In genomic region chr2:49690421-49690826, GRCm38 (mm10) we compare ENCODE assay signal across 20 mouse cellular contexts.
DNase-seq lines count a peak whose midpoint lies in the region; ATAC-seq lines count a peak whose summit lies in the region.
"Had no signal": no experiment of that assay in that cellular context is flagged by ENCODE, and none has a peak within 500 bp of the region (broad histone marks: within the 10 kb centered on the region; RNA-seq: fewer than 3 reads in every experiment).

No protein-coding gene starts in this region.

- 0 out of 2 replicates have a peak, but pooled peaks cover 4% of the 10 kb centered on the region for H3K4me1 ChIP-seq in hindbrain, embryonic 16.5 days (ENCODE audit: control insufficient read depth, insufficient read depth, low read depth, low read length)
- peaks cover 21% of the 10 kb centered on the region for H3K4me1 ChIP-seq in hindbrain, embryonic 10.5 days (replicated peaks)
- H3K4me1 ChIP-seq in forebrain, embryonic 15.5 days = peaks cover 44% of the 10 kb centered on the region
- H3K4me1 ChIP-seq in limb, embryonic 12.5 days (replicated peaks) = peaks cover 22% of the 10 kb centered on the region
- H3K4me1 ChIP-seq in neural tube, embryonic 15.5 days = peaks cover 24% of the 10 kb centered on the region
- H3K4me1 ChIP-seq: lung, embryonic 15.5 days had no signal

- no peak overlapping the region for H3K4me3 ChIP-seq in hindbrain, embryonic 16.5 days (ENCODE audit: low read length)
- H3K4me3 ChIP-seq in hindbrain, embryonic 10.5 days = no peak overlapping the region
- no peak overlapping the region for H3K4me3 ChIP-seq in forebrain, embryonic 15.5 days
- no peak overlapping the region for H3K4me3 ChIP-seq in limb, embryonic 12.5 days (replicated peaks)
- no peak overlapping the region for H3K4me3 ChIP-seq in neural tube, embryonic 15.5 days (replicated peaks)
- H3K4me3 ChIP-seq: embryonic facial prominence, embryonic 10.5 days; erythroblast, embryonic 14.5 days; heart, adult 2 months; lung, embryonic 15.5 days had no signal

- H3K36me3 ChIP-seq in hindbrain, embryonic 16.5 days (ENCODE audit: control insufficient read depth, insufficient read depth, low read length) = no peaks in the 10 kb centered on the region; the same call in 1 of the 2 replicates
- peaks cover 39% of the 10 kb centered on the region for H3K36me3 ChIP-seq in hindbrain, embryonic 10.5 days
- peaks cover 3% of the 10 kb centered on the region; the same call in 1 of the 2 replicates for H3K36me3 ChIP-seq in forebrain, embryonic 15.5 days
- H3K36me3 ChIP-seq in limb, embryonic 12.5 days = peaks cover 11% of the 10 kb centered on the region; the same call in 1 of the 2 replicates
- peaks cover 11% of the 10 kb centered on the region for H3K36me3 ChIP-seq in neural tube, embryonic 15.5 days
- H3K36me3 ChIP-seq: lung, embryonic 15.5 days had no signal

- H3K9ac ChIP-seq in hindbrain, embryonic 16.5 days (ENCODE audit: low read depth, low read length) = no peak overlapping the region
- H3K9ac ChIP-seq in forebrain, embryonic 15.5 days (replicated peaks) = no peak overlapping the region
- H3K9ac ChIP-seq in limb, embryonic 12.5 days (replicated peaks) = no peak overlapping the region
- no peak overlapping the region for H3K9ac ChIP-seq in neural tube, embryonic 15.5 days (replicated peaks)
- H3K9ac ChIP-seq: lung, embryonic 15.5 days had no signal

- no peak overlapping the region for H3K4me2 ChIP-seq in hindbrain, embryonic 16.5 days (ENCODE audit: low read length)
- no peak overlapping the region for H3K4me2 ChIP-seq in forebrain, embryonic 15.5 days (replicated peaks)
- peak overlapping the region; percentile 7; the same call in 1 of the 2 replicates for H3K4me2 ChIP-seq in limb, embryonic 12.5 days
- no peak overlapping the region for H3K4me2 ChIP-seq in neural tube, embryonic 15.5 days
- H3K4me2 ChIP-seq: liver, embryonic 11.5 days; lung, embryonic 15.5 days had no signal

- no peak overlapping the region for H3K27ac ChIP-seq in hindbrain, embryonic 16.5 days (ENCODE audit: low read depth, low read length)
- no peak overlapping the region for H3K27ac ChIP-seq in hindbrain, embryonic 10.5 days
- peak overlapping the region; percentile 38; the same call in 1 of the 2 replicates for H3K27ac ChIP-seq in forebrain, embryonic 15.5 days (replicated peaks)
- 0 out of 2 replicates have a peak overlapping the region, but pooled peaks have one; percentile 56 for H3K27ac ChIP-seq in limb, embryonic 12.5 days
- H3K27ac ChIP-seq in neural tube, embryonic 15.5 days (replicated peaks) = no peak overlapping the region; the same call in 1 of the 2 replicates
- H3K27ac ChIP-seq: embryonic facial prominence, embryonic 10.5 days; heart, adult 2 months; lung, embryonic 15.5 days had no signal

- H3K9me3 ChIP-seq in hindbrain, embryonic 16.5 days (ENCODE audit: control insufficient read depth, low read length) = no peaks in the 10 kb centered on the region
- H3K9me3 ChIP-seq in hindbrain, embryonic 10.5 days = no peaks in the 10 kb centered on the region
- no peaks in the 10 kb centered on the region for H3K9me3 ChIP-seq in forebrain, embryonic 15.5 days
- no peaks in the 10 kb centered on the region for H3K9me3 ChIP-seq in limb, embryonic 12.5 days
- H3K9me3 ChIP-seq in neural tube, embryonic 15.5 days (replicated peaks) = no peaks in the 10 kb centered on the region
- H3K9me3 ChIP-seq: embryonic facial prominence, embryonic 10.5 days; lung, embryonic 15.5 days had no signal

- H3K27me3 ChIP-seq in hindbrain, embryonic 16.5 days (replicated peaks; ENCODE audit: control insufficient read depth, insufficient read depth, low read length) = no peaks in the 10 kb centered on the region
- H3K27me3 ChIP-seq in hindbrain, embryonic 10.5 days (ENCODE audit: insufficient read depth, poor library complexity, severe bottlenecking) = no peaks in the 10 kb centered on the region
- H3K27me3 ChIP-seq in forebrain, embryonic 15.5 days = no peaks in the 10 kb centered on the region
- no peaks in the 10 kb centered on the region for H3K27me3 ChIP-seq in limb, embryonic 12.5 days
- H3K27me3 ChIP-seq in neural tube, embryonic 15.5 days (replicated peaks) = no peaks in the 10 kb centered on the region
- H3K27me3 ChIP-seq: lung, embryonic 15.5 days had no signal

- peak; percentile 12; the same call in 1 of the 2 replicates for ATAC-seq in hindbrain, embryonic 16.5 days
- no peak; the same call in 1 of the 2 replicates for ATAC-seq in forebrain, embryonic 15.5 days (replicated peaks)
- ATAC-seq in limb, embryonic 12.5 days (ENCODE audit: insufficient number of reproducible peaks, insufficient read depth, low FRiP score, low TSS enrichment, low read depth) = peak; percentile 58; the same call in 1 of the 2 replicates
- 0 out of 2 replicates have a peak, but pooled peaks have one; percentile 36 for ATAC-seq in neural tube, embryonic 15.5 days (ENCODE audit: low FRiP score)
- ATAC-seq: CD4-positive, CD25-positive, alpha-beta regulatory T cell, adult 4 months had no signal

- WGBS in hindbrain, embryonic 16.5 days = 53% methylated on average over 9 of the region's 9 CpGs
- WGBS in hindbrain, embryonic 10.5 days = 81% methylated on average over 9 of the region's 9 CpGs
- 34% methylated on average over 9 of the region's 9 CpGs for WGBS in forebrain, embryonic 15.5 days
- WGBS in limb, embryonic 12.5 days = 43% methylated on average over 9 of the region's 9 CpGs
- 53% methylated on average over 9 of the region's 9 CpGs for WGBS in neural tube, embryonic 15.5 days

- DNase-seq in hindbrain, embryonic 10.5 days (ENCODE audit: low spot score) = no peak
- DNase-seq in lung, postnatal 10 days = no peak
- DNase-seq in gastrocnemius, postnatal 14 days = no peak
- no peak for DNase-seq in spleen, postnatal 10 days (ENCODE audit: low spot score in 2 of 2)
- DNase-seq: adrenal gland, postnatal 36 days; cerebellum, postnatal 14 days; heart, adult 2 months; heart, postnatal 10 days; kidney, adult 11 months; kidney, postnatal 10 days; thymus, postnatal 25 days had no signal

- intact Hi-C loops in gastrocnemius, postnatal 14 days (cut with DNase I; ENCODE audit: low total_unique reads) = no loop called here

Comparison
In these comparisons a context has a peak if more than half of its experiments do, and no peak if none do; other contexts are left out.
1. H3K27ac ChIP-seq: peak in forebrain, embryonic 15.5 days (single experiment) and limb, embryonic 12.5 days (single experiment); none in hindbrain, embryonic 16.5 days (single experiment), hindbrain, embryonic 10.5 days (single experiment) and neural tube, embryonic 15.5 days (single experiment).